Mouse (Mus musculus): ENCODE measurements around the gene Fahd1. TPM values are rescaled to one million over a fixed set of nuclear protein-coding genes. Genes with fewer than 3 reads are reported as not detected.
A peak's percentile ranks its signal among the peaks of the same experiment; 100 is the strongest.

Fahd1 gene
- total RNA-seq, 4 experiments from 2014 or later = 26.4 to 36.0 (median 32.1) TPM

- no peak for DNase-seq
Measured at GRCm38 (mm10) chr17:24885356-24886133, 35.4 kb upstream of the Fahd1 start.

- no peak for DNase-seq
Measured at GRCm38 (mm10) chr17:24884391-24884790, 34.2 kb upstream of the Fahd1 start.

GRCm38 (mm10) chr17:24881738-24882440, 31.7 kb upstream of the Fahd1 start:
- no peak for DNase-seq

- no peak for DNase-seq
Measured at GRCm38 (mm10) chr17:24878531-24878930, 28.4 kb upstream of the Fahd1 start.

GRCm38 (mm10) chr17:24878117-24878397, 27.9 kb upstream of the Fahd1 start:
- peak; percentile 26 for DNase-seq

GRCm38 (mm10) chr17:24877336-24878116, 27.4 kb upstream of the Fahd1 start:
- no peak for DNase-seq

GRCm38 (mm10) chr17:24874989-24875388, 24.8 kb upstream of the Fahd1 start:
- no peak for DNase-seq

GRCm38 (mm10) chr17:24874405-24874745, 24.2 kb upstream of the Fahd1 start:
- no peak for DNase-seq

GRCm38 (mm10) chr17:24873695-24874404, 23.7 kb upstream of the Fahd1 start:
- no peak for DNase-seq

GRCm38 (mm10) chr17:24867914-24868313, 17.8 kb upstream of the Fahd1 start:
- DNase-seq = no peak

- DNase-seq = no peak
Measured at GRCm38 (mm10) chr17:24865776-24866175, 15.6 kb upstream of the Fahd1 start, which contains the start of gene Igfals. Gene Igfals (plus strand): TSS chr17:24865997.

GRCm38 (mm10) chr17:24861785-24862184, 11.6 kb upstream of the Fahd1 start:
- DNase-seq = no peak

GRCm38 (mm10) chr17:24860076-24860475, 9.9 kb upstream of the Fahd1 start:
- DNase-seq = no peak

- no peak for DNase-seq
Measured at GRCm38 (mm10) chr17:24858967-24859366, 8.8 kb upstream of the Fahd1 start.

- DNase-seq = no peak
Measured at GRCm38 (mm10) chr17:24857831-24858470, 7.8 kb upstream of the Fahd1 start.

GRCm38 (mm10) chr17:24856589-24856988, 6.4 kb upstream of the Fahd1 start:
- no peak for DNase-seq

- no peak for DNase-seq
Measured at GRCm38 (mm10) chr17:24855838-24856464, 5.8 kb upstream of the Fahd1 start.

- DNase-seq = no peak
Measured at GRCm38 (mm10) chr17:24851381-24852125, 1.4 kb upstream of the Fahd1 start.

GRCm38 (mm10) chr17:24850773-24851127, 586 bp upstream of the Fahd1 start:
- DNase-seq = no peak

- DNase-seq = no peak
Measured at GRCm38 (mm10) chr17:24849733-24850064, 465 bp downstream of the Fahd1 start.

GRCm38 (mm10) chr17:24848600-24849031, 1.5 kb downstream of the Fahd1 start:
- DNase-seq = no peak

All from adrenal gland, adult 8-10 months (tissue).